Mouse (Mus musculus): Measurements from ENCODE around the gene Sugp2. TPM values are rescaled to one million over a fixed set of nuclear protein-coding genes. Genes with fewer than 3 reads are reported as not detected.

Gene Sugp2
- polyA plus RNA-seq, 1 experiment, result 24.3 TPM

GRCm38 (mm10) chr8:70272949-70273348 is 38.9 kb downstream of the Sugp2 start:
- peak overlapping the region; percentile 12 for H3K27ac ChIP-seq (ENCODE audit: insufficient read depth, low read depth, low read length)
- peaks cover 41% of the 10 kb centered on the region for H3K4me1 ChIP-seq (ENCODE audit: control insufficient read depth, insufficient read depth, low read length)
- no peak for TF ChIP-seq POLR2A (IDR thresholded peaks at IDR 0.05; ENCODE audit: borderline replicate concordance, low read depth, low read length)
- TF ChIP-seq CTCF (IDR thresholded peaks at IDR 0.05; ENCODE audit: low read depth, low read length), result no peak
- no peak overlapping the region for H3K4me3 ChIP-seq (ENCODE audit: insufficient read depth, low read length)

DNA sequence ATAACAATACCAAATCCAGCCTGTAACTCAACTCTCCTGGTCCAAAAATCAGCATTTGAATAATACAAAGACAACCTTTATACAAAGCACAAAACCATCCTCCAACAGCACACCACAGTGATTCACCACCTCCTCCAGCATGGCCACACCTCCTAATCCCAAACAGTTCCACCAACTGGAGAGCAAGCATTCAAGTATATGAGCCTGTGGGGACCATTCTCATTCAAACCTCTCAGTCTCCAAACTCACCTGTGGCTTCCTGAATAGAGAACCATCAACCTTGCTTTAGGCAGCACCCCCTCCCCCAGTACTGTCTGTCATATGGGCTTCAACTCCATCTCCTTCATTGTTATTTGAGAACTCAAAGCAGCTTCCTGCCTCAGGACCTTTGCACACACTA is 40.3 kb downstream of the Sugp2 start:
- Histone ChIP-seq H3K4me1 (ENCODE audit: control insufficient read depth, insufficient read depth, low read length) (peaks cover 32% of the 10 kb centered on the region), H3K4me3 (ENCODE audit: insufficient read depth, low read length) (no peak overlapping the region), H3K27ac (ENCODE audit: insufficient read depth, low read depth, low read length) (no peak overlapping the region)
- no peak for TF ChIP-seq CTCF (IDR thresholded peaks at IDR 0.05; ENCODE audit: low read depth, low read length)
- TF ChIP-seq POLR2A (IDR thresholded peaks at IDR 0.05; ENCODE audit: borderline replicate concordance, low read depth, low read length), result no peak

DNA sequence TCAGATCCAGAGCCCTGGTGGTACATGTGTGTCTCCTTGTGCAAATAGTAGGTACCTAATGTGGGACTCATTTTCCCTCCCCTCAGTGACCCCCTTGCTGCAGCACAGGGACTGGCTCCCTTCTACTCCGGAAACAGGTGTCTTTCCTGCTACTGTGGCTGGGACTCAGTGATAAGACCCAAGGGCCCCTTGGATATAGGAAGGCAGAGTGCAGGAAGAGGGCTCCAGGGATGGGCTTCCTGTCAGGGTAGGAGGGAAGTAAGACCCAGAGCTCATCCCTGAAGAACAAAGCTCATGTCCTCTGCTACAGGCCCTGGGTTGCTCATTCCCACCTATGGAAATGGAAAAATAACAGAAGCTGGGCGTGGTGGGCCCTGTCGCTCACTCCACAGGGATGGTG is 42.5 kb downstream of the Sugp2 start:
- TF ChIP-seq POLR2A (IDR thresholded peaks at IDR 0.05; ENCODE audit: borderline replicate concordance, low read depth, low read length) (no peak), CTCF (IDR thresholded peaks at IDR 0.05; ENCODE audit: low read depth, low read length) (no peak)
- peaks cover 24% of the 10 kb centered on the region for H3K4me1 ChIP-seq (ENCODE audit: control insufficient read depth, insufficient read depth, low read length)
- H3K27ac ChIP-seq (ENCODE audit: insufficient read depth, low read depth, low read length), result no peak overlapping the region
- no peak overlapping the region for H3K4me3 ChIP-seq (ENCODE audit: insufficient read depth, low read length)

GRCm38 (mm10) chr8:70278175-70278574 is 44.1 kb downstream of the Sugp2 start:
- Histone ChIP-seq H3K4me1 (ENCODE audit: control insufficient read depth, insufficient read depth, low read length) (peaks cover 13% of the 10 kb centered on the region), H3K27ac (ENCODE audit: insufficient read depth, low read depth, low read length) (no peak overlapping the region), H3K4me3 (ENCODE audit: insufficient read depth, low read length) (no peak overlapping the region)
- TF ChIP-seq CTCF (IDR thresholded peaks at IDR 0.05; ENCODE audit: low read depth, low read length) (no peak), POLR2A (IDR thresholded peaks at IDR 0.05; ENCODE audit: borderline replicate concordance, low read depth, low read length) (no peak)

DNA sequence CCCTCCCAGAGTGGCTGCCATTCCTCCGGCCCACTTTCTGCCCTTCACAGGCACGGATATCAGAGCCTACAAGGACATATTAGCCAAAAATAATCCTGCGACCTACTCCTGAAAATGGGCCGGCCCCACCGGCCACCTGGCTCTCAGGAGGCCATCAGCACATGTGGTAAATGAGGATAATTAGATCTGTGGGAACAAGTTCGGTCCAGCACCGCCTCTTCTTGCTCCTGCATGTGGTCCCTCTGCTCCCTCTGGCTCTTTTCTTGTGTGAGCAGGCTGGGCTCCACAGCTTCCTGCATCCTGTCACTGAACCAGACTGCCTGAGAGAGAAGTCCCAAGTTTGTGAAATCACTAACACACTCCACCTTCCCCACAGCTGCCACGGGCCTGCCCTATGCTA is 45.2 kb downstream of the Sugp2 start:
- Histone ChIP-seq H3K4me1 (ENCODE audit: control insufficient read depth, insufficient read depth, low read length) (peaks cover 10% of the 10 kb centered on the region), H3K4me3 (ENCODE audit: insufficient read depth, low read length) (no peak overlapping the region), H3K27ac (ENCODE audit: insufficient read depth, low read depth, low read length) (no peak overlapping the region)
- no peak for TF ChIP-seq CTCF (IDR thresholded peaks at IDR 0.05; ENCODE audit: low read depth, low read length)
- TF ChIP-seq POLR2A (IDR thresholded peaks at IDR 0.05; ENCODE audit: borderline replicate concordance, low read depth, low read length), result no peak

DNA sequence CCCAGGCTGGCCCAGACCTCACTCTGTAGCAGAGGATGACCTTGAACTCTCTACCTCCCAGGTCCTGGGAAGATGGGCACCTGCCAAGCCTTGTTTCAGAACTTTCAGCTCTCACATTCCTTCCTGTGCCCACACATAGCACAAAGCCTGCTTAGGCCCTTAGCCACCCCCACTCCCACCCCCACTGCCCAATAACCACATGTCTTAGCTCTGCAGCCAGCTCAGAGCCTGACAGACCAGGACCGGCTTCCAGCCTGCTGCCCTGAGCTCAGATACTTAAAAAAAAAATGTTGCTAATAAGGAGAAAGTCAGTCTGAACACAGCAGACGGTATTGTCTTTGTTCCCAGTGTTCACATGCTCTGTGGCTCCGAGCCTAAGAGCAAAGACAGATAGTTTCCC is 47.0 kb downstream of the Sugp2 start:
- no peak for TF ChIP-seq POLR2A (IDR thresholded peaks at IDR 0.05; ENCODE audit: borderline replicate concordance, low read depth, low read length)
- TF ChIP-seq CTCF (IDR thresholded peaks at IDR 0.05; ENCODE audit: low read depth, low read length), result no peak
- peaks cover 12% of the 10 kb centered on the region for H3K4me1 ChIP-seq (ENCODE audit: control insufficient read depth, insufficient read depth, low read length)
- no peak overlapping the region for H3K27ac ChIP-seq (ENCODE audit: insufficient read depth, low read depth, low read length)
- H3K4me3 ChIP-seq (ENCODE audit: insufficient read depth, low read length), result no peak overlapping the region

- TF ChIP-seq POLR2A (IDR thresholded peaks at IDR 0.05; ENCODE audit: borderline replicate concordance, low read depth, low read length), result no peak
- TF ChIP-seq CTCF (IDR thresholded peaks at IDR 0.05; ENCODE audit: low read depth, low read length), result peak; percentile 22; the same call in 1 of the 2 replicates
- Histone ChIP-seq H3K4me1 (ENCODE audit: control insufficient read depth, insufficient read depth, low read length) (peaks cover 12% of the 10 kb centered on the region), H3K4me3 (ENCODE audit: insufficient read depth, low read length) (peak within 1 kb of the TSS; percentile 83), H3K27ac (ENCODE audit: insufficient read depth, low read depth, low read length) (peak within 1 kb of the TSS; percentile 8; the same call in 1 of the 2 replicates)
Observed at GRCm38 (mm10) chr8:70282603-70283135, 48.6 kb downstream of the Sugp2 start, which contains the start of gene Homer3. Gene Homer3, plus strand, starts transcription at chr8:70282827.

GRCm38 (mm10) chr8:70283136-70284077 is 49.4 kb downstream of the Sugp2 start:
- H3K27ac ChIP-seq (ENCODE audit: insufficient read depth, low read depth, low read length), result peak overlapping the region; percentile 8; the same call in 1 of the 2 replicates
- peak overlapping the region; percentile 83 for H3K4me3 ChIP-seq (ENCODE audit: insufficient read depth, low read length)
- H3K4me1 ChIP-seq (ENCODE audit: control insufficient read depth, insufficient read depth, low read length), result peaks cover 12% of the 10 kb centered on the region
- TF ChIP-seq CTCF (IDR thresholded peaks at IDR 0.05; ENCODE audit: low read depth, low read length), result no peak
- no peak for TF ChIP-seq POLR2A (IDR thresholded peaks at IDR 0.05; ENCODE audit: borderline replicate concordance, low read depth, low read length)

DNA sequence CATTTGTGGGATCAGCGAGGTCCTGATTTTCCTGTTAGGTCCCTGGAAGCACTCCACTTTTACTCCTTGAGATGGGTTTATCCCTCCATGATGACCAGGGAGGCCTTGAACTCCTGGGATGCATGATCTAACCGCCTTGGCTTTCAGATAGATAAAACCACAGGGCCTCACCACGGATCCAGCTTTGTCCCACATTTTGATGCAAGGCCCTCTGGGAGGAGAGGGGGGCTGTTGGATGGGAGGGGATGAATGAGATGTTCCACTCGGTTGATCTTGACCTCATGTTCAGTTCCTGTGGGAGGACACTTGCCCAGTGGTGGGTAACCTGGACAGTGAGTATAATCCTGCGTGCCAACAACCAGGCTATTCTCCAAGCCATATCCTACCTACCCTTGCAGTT is 50.4 kb downstream of the Sugp2 start:
- H3K27ac ChIP-seq (ENCODE audit: insufficient read depth, low read depth, low read length), result no peak overlapping the region
- no peak overlapping the region for H3K4me3 ChIP-seq (ENCODE audit: insufficient read depth, low read length)
- TF ChIP-seq POLR2A (IDR thresholded peaks at IDR 0.05; ENCODE audit: borderline replicate concordance, low read depth, low read length), result no peak
- TF ChIP-seq CTCF (IDR thresholded peaks at IDR 0.05; ENCODE audit: low read depth, low read length), result no peak
- peaks cover 8% of the 10 kb centered on the region for H3K4me1 ChIP-seq (ENCODE audit: control insufficient read depth, insufficient read depth, low read length)

- Histone ChIP-seq H3K4me1 (ENCODE audit: control insufficient read depth, insufficient read depth, low read length) (peaks cover 7% of the 10 kb centered on the region), H3K4me3 (ENCODE audit: insufficient read depth, low read length) (no peak overlapping the region), H3K27ac (ENCODE audit: insufficient read depth, low read depth, low read length) (no peak overlapping the region)
- TF ChIP-seq POLR2A (IDR thresholded peaks at IDR 0.05; ENCODE audit: borderline replicate concordance, low read depth, low read length) (no peak), CTCF (IDR thresholded peaks at IDR 0.05; ENCODE audit: low read depth, low read length) (no peak)
Observed at GRCm38 (mm10) chr8:70285304-70285703, 51.3 kb downstream of the Sugp2 start.
